Mouse (Mus musculus): Measurements from ENCODE around the gene Gstm1.

GRCm38 (mm10) chr3:108026049-108026448 lies 8.3 kb upstream of the Gstm1 start:
- no peak for TF ChIP-seq CTCF (IDR thresholded peaks at IDR 0.05; ENCODE audit: control insufficient read depth, insufficient read depth, low read length)
- TF ChIP-seq POLR2A (IDR thresholded peaks at IDR 0.05; ENCODE audit: borderline replicate concordance, control insufficient read depth, low read depth, low read length): no peak

Data from bone marrow, adult 2 months (tissue).